Mouse (Mus musculus) forebrain, embryonic 16.5 days (tissue): ENCODE results near the gene Gm48552. TPM values are rescaled to one million over a fixed set of nuclear protein-coding genes. Genes with fewer than 3 reads are reported as not detected.

Experiments used
- ATAC-seq: fragments of 200-750 bp; cut with Nextera tagmentation; 2 replicates; pipeline ENCODE4 v1.8.0; 2017; ENCODE audit warnings: mild to moderate bottlenecking, moderate library complexity
- H3K27ac ChIP-seq: fragments of 300-500 bp; sonication (generic); 2 replicates; pipeline ENCODE4 v1.5.1; 2014; ENCODE audit warnings: low read length, control low read depth
- H3K27me3 ChIP-seq: fragments of 300-500 bp; sonication (generic); replicated peaks from 2 replicates; pipeline ENCODE4 v1.6.1; 2014; ENCODE audit warnings: low read length; ENCODE audit not compliant: control insufficient read depth, insufficient read depth
- H3K36me3 ChIP-seq: fragments of 300-500 bp; sonication (generic); 2 replicates; pipeline ENCODE4 v1.6.1; 2014; ENCODE audit not compliant: control insufficient read depth, insufficient read depth
- H3K4me1 ChIP-seq: fragments of 300-500 bp; sonication (generic); replicated peaks from 2 replicates; pipeline ENCODE4 v1.6.1; 2014; ENCODE audit warnings: low read length; ENCODE audit not compliant: control insufficient read depth, insufficient read depth
- H3K4me2 ChIP-seq: fragments of 300-500 bp; sonication (generic); 2 replicates; pipeline ENCODE4 v1.6.1; 2014; ENCODE audit warnings: mild to moderate bottlenecking, low read length, control low read depth
- H3K4me3 ChIP-seq: fragments of 300-500 bp; sonication (generic); replicated peaks from 2 replicates; pipeline ENCODE4 v1.5.1; 2014; ENCODE audit warnings: mild to moderate bottlenecking, low read length, control low read depth
- H3K9ac ChIP-seq: fragments of 300-500 bp; sonication (generic); replicated peaks from 2 replicates; pipeline ENCODE4 v1.6.1; 2014; ENCODE audit warnings: low read depth, low read length, control low read depth
- H3K9me3 ChIP-seq: fragments of 300-500 bp; sonication (generic); 2 replicates; pipeline ENCODE4 v1.6.1; 2016; ENCODE audit warnings: low read length; ENCODE audit not compliant: control insufficient read depth
- WGBS: fragments of 180-500 bp; shearing (Covaris S2); extraction: QIAGEN DNeasy Blood & Tissue Kit; methylation state at CpG from one replicate; pipeline ENCODE4 v1.1.7; 2014; 5-methylcytosine and 5-hydroxymethylcytosine counted together
- polyA plus RNA-seq: library from polyadenylated mRNA; unstranded; fragments of >200 nt; fragmentation: Nextera tagmentation; extraction: Ambion mirVana; gene quantifications from 2 replicates; pipeline ENCODE4 v1.2.1, GENCODE M21; 2015

Gene Gm48552
- polyA plus RNA-seq, 1 experiment from 2014 or later, result 2.2 TPM

DNA sequence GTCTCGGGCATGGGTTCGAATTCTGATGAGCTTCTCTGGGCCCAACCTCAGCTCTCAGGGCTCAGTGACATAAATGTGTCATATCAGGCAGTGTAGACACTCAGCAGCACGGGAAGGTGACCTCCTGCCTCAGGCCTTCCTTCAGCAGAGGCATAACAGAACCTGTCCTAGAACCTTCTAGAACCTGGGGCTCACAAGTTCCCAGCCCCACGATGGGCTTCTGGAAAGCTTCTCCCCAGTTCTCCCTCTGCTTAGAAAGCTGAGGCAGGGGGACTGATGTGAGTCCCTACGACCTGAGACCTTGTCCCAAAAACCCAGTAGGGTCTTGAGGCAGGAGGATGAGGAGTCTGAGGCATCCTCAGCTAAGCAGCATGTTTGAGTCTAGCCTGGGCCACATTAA is 26.3 kb downstream of the Gm48552 start:
- Histone ChIP-seq H3K9ac (no peak overlapping the region), H3K36me3 (no peaks in the 10 kb centered on the region), H3K4me1 (peaks cover 64% of the 10 kb centered on the region), H3K27me3 (no peaks in the 10 kb centered on the region), H3K4me2 (no peak overlapping the region), H3K4me3 (no peak overlapping the region), H3K27ac (no peak overlapping the region), H3K9me3 (no peaks in the 10 kb centered on the region)
- WGBS, result 75% methylated on average over 5 of the region's 5 CpGs
- ATAC-seq, result no peak

DNA sequence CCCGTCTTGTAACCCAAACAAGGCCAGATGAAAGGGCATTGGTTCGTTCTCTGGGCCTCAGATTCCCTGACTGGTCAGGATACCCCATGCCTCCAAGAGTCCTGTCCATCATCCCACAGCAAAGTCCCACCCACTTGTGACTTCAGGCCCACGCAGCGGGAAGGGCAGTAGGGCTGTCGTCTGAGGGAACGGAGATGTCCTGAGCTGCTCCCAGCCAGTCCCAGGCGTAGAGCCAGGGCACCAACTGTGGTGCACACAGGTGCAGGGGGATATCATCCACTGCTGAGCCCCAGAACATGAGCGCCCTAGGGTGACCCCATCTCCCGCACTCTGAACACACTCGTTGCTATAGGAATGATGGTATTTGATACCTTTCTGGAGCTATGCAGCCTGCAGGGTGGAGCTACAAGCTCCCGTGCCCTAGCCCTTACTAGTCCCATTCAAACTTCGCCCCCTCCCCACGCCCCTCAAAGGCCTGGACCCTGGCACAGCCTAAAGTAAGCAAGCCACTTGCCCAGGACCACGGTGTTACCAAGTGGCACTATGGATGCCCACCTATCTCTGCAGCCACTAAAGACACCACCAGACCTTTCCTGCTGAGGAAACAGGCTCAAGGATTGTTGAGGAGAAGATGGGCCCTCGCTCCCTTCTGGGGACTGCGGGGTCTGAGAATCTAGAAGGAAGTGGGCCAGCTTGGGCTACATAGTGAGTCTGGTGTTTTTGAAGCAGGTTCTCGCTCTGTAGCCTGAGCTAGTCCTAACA is 26.9 kb downstream of the Gm48552 start:
- H3K9me3 ChIP-seq, result no peaks in the 10 kb centered on the region
- peak overlapping the region; percentile 85 for H3K27ac ChIP-seq
- no peak overlapping the region for H3K4me3 ChIP-seq
- ATAC-seq, result no peak
- H3K27me3 ChIP-seq, result no peaks in the 10 kb centered on the region
- no peak overlapping the region for H3K9ac ChIP-seq
- WGBS, result 68% methylated on average over 17 of the region's 17 CpGs
- no peaks in the 10 kb centered on the region for H3K36me3 ChIP-seq
- H3K4me1 ChIP-seq, result peaks cover 64% of the 10 kb centered on the region
- no peak overlapping the region for H3K4me2 ChIP-seq

DNA sequence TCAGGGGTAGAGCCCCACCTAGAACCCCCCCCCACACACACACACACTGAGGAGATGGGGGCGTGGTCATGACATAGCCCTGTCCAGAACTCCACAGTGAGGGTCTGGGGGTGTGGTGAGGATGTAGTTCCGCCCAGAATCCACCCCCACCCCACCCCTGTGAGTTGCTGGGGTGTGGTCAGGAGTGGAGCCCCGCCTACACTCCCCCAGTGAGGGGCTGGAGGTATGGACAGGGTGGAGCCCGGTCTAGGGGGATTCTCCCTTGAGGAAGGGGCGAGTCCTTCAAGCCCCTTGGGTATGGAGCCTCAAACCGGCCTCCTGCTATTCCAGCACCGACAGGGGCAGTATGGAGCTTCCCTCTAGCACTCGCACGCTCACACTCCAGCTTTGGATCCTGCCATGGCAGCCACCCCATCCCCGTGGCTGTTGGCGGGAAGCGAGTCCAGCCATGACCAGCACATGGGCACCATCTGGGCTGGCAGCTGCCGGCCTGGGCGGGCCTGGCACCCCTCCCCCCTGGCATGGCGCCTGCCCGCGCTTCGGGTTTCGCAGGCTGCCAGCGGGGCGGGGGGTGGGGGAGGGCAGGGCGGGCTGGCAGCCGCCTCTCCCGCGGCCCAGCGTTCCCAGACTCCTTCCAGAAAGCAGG is 27.9 kb downstream of the Gm48552 start:
- peak overlapping the region; percentile 50 for H3K4me2 ChIP-seq
- peak overlapping the region; percentile 85 for H3K27ac ChIP-seq
- peak; percentile 86 for ATAC-seq
- H3K27me3 ChIP-seq, result no peaks in the 10 kb centered on the region
- no peaks in the 10 kb centered on the region for H3K36me3 ChIP-seq
- peaks cover 56% of the 10 kb centered on the region for H3K4me1 ChIP-seq
- H3K9ac ChIP-seq, result peak overlapping the region; percentile 49
- WGBS, result under 1% methylated on average over 23 of the region's 26 CpGs
- peak overlapping the region; percentile 35 for H3K4me3 ChIP-seq
- H3K9me3 ChIP-seq, result no peaks in the 10 kb centered on the region

DNA sequence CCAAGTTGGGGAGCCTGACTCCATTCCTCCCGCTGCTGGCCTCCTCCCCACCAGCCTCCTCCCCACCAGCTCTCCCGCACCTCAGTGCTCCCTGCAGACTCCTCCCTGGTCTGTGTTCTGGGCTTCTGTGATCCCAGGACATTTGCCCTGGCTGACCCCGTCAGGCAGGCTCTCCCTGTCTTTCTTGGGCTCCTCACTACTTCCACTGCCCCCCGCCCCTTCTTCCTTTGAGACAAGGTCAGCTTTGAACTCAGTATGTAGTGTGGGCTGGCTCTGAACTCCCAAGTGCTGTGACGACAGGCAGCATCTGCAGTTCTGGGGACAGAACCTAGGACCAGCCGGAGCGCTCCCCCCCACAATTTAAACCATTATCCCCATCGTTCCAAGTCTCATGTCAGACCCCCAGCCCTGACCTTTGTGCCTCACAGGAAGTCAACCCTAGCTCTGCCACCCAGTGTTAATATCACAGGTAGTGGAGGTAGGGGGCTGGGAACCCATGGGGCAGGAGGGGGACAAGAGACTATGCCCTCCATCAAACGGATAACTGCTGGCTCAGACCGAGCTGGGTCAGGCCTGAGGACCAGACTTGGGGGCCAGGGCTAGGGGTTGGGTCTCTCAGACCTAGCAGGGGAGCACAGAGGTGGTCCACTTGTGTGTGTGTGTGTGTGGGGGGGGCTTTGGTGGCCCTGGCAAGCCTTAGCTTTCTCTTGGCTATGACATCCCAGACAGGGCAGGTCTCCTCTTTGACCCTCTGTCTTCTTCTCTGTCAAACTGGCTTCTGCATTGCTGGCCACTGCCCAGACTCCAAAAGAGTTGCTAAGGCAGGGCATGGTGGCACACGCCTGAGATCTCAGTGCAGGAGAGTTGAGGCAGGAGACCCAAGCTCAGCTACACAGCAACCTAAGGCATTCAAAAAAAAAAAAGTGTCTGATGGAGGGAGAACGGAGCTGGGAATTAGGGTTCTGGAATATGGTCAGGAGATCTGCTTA is 28.7 kb downstream of the Gm48552 start:
- H3K4me2 ChIP-seq, result peak overlapping the region; percentile 50
- H3K4me3 ChIP-seq, result peak overlapping the region; percentile 35
- H3K27me3 ChIP-seq, result no peaks in the 10 kb centered on the region
- H3K4me1 ChIP-seq, result peaks cover 48% of the 10 kb centered on the region
- 44% methylated on average over 12 of the region's 12 CpGs for WGBS
- H3K27ac ChIP-seq, result peak overlapping the region; percentile 85
- peak; percentile 6; the same call in 1 of the 2 replicates for ATAC-seq
- peak overlapping the region; percentile 49 for H3K9ac ChIP-seq
- H3K36me3 ChIP-seq, result no peaks in the 10 kb centered on the region
- H3K9me3 ChIP-seq, result no peaks in the 10 kb centered on the region

DNA sequence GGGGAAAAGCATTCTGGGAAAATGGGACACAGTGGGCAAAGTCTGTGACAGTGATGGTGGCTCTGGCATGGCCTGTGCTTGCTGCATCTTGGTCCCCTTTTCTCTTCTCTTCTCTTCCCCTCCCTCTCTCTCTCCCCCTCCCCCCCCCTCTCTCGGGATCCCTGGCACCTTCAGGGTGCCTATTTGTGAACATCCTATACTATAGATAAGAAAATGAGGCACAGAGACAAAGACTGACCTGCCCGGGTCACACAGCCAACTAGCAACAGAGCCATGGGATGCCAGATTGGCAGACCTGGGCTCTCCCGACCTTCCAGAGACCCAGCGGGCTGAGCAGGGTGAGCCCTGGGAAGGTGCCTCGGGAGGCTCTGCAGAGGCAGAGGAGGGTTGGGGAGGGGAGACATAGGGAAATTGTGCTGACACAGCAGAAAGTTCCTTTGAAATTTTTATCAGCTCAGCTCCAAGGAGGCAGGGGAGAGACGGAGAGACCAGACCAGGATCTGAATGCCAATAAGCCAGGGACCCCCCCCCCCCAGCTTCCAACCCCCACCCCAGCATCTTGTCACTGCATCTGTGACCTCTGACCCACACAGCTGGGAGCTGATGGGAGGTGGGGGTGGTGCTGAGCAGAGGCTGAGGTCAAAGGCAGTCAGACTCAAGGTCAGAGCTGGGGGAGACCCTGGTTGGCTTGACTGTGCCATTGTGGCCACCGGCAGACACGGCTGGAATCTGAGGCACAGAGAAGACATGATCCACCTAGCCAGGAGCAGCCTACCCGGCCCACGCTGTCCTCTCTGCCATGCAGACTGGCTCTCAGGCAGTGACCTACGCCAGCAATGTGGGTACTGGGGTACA is 29.6 kb downstream of the Gm48552 start:
- no peaks in the 10 kb centered on the region for H3K27me3 ChIP-seq
- ATAC-seq, result no peak
- WGBS, result 48% methylated on average over 11 of the region's 11 CpGs
- H3K4me1 ChIP-seq, result peaks cover 45% of the 10 kb centered on the region
- no peak overlapping the region for H3K4me2 ChIP-seq
- no peaks in the 10 kb centered on the region for H3K36me3 ChIP-seq
- no peaks in the 10 kb centered on the region for H3K9me3 ChIP-seq
- no peak overlapping the region for H3K4me3 ChIP-seq
- H3K9ac ChIP-seq, result no peak overlapping the region
- H3K27ac ChIP-seq, result peak overlapping the region; percentile 85

DNA sequence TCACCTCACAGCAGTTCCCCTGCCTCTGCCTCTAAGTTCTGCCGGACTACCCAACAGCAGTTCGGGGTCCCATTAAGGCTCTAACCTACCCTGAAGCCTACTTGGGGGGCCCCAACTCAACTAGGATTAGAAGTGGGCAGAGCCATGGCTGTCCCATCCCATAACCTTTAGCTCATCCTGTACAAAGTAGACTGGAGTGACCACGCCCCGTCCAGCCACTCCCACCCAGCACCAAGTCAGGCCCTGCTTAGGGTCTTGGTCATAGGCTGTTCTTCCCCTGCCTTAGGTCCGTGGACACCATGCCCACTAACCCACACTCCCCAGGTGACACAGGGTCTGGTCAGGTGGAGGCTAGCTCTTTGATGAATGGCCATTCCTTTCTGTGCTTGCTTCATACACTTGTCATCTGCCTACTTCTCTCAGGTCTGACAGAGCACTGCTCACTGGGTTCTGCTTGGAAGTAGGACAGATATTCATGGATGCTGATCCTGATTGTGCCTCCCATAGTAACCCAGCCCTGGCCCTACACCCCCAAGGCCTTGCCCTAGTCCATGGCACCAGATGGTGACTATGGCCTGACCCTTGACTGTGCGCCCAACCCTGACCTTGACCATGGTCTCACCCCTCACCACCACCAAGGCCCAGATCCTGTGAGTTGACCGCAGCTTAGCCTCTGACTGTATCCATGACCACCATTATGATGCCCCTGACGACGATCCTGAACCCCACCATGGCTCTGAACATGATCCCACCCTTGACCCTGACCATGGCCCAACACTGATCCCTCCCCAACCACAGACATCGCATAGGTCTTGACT is 30.5 kb downstream of the Gm48552 start:
- ATAC-seq, result no peak
- Histone ChIP-seq H3K4me3 (no peak overlapping the region), H3K27ac (peak overlapping the region; percentile 16), H3K4me1 (peaks cover 38% of the 10 kb centered on the region), H3K4me2 (no peak overlapping the region), H3K36me3 (no peaks in the 10 kb centered on the region), H3K27me3 (no peaks in the 10 kb centered on the region), H3K9ac (no peak overlapping the region), H3K9me3 (no peaks in the 10 kb centered on the region)
- 90% methylated on average over 10 of the region's 10 CpGs for WGBS

DNA sequence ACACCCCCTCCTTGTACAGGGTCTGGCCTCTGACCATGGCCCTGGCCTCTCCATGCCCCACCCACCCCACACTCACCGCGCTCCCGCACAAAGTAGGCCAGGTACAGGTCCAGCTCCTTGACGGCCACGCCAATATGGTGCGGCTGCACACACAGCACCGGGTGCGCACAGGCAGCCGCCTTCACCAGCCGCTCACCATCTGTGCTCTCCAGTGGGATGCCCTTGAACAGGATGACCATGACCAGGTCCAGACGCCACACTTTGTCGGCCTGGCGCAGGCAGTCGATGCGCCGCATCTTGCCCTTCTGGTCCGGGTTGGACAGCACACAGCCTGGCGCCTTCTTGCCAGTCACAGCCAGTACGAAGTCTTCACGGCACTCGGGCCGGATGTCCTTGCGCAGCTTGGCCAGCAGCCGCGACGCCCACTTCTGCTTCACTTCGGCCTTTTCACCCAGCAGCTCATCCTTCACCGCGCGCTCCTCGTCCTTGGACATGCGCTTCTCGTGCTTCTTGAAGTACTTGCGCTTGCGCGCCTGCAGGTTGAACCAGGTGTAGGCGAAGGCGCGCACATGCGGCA is 31.5 kb downstream of the Gm48552 start:
- 89% methylated on average over 40 of the region's 40 CpGs for WGBS
- peaks cover 41% of the 10 kb centered on the region for H3K4me1 ChIP-seq
- H3K27me3 ChIP-seq, result no peaks in the 10 kb centered on the region
- no peak for ATAC-seq
- no peak overlapping the region for H3K4me3 ChIP-seq
- H3K36me3 ChIP-seq, result no peaks in the 10 kb centered on the region
- no peak overlapping the region for H3K27ac ChIP-seq
- H3K9me3 ChIP-seq, result no peaks in the 10 kb centered on the region
- H3K9ac ChIP-seq, result no peak overlapping the region
- no peak overlapping the region for H3K4me2 ChIP-seq
